Mouse (Mus musculus): ENCODE results near the gene Vim. TPM values are rescaled to one million over a fixed set of nuclear protein-coding genes. Genes with fewer than 3 reads are reported as not detected.

The Vim gene
- 674 and 678 TPM in 2 replicates for total RNA-seq (2017)

GRCm38 (mm10) chr2:13573408-13574065, at the start of gene Vim:
TSS of gene Vim (plus strand) at chr2:13573927.
- peak; percentile 61 to 63 for ATAC-seq (replicated peaks in 1 of 2; ENCODE audit: insufficient read depth in 1 of 2, low FRiP score in 2 of 2, low TSS enrichment in 1 of 2, low read depth in 1 of 2, poor library complexity in 2 of 2, severe bottlenecking in 2 of 2)

GRCm38 (mm10) chr2:13526205-13526604, 47.5 kb upstream of the Vim start:
- no peak for ATAC-seq (replicated peaks in 1 of 2; ENCODE audit: insufficient read depth in 1 of 2, low FRiP score in 2 of 2, low TSS enrichment in 1 of 2, low read depth in 1 of 2, poor library complexity in 2 of 2, severe bottlenecking in 2 of 2)

- no peak for ATAC-seq (replicated peaks in 1 of 2; ENCODE audit: insufficient read depth in 1 of 2, low FRiP score in 2 of 2, low TSS enrichment in 1 of 2, low read depth in 1 of 2, poor library complexity in 2 of 2, severe bottlenecking in 2 of 2)
These were observed 46.6 kb upstream of the Vim start for GRCm38 (mm10) chr2:13527125-13527524.

GRCm38 (mm10) chr2:13527531-13527930, 46.2 kb upstream of the Vim start:
- no peak for ATAC-seq (replicated peaks in 1 of 2; ENCODE audit: insufficient read depth in 1 of 2, low FRiP score in 2 of 2, low TSS enrichment in 1 of 2, low read depth in 1 of 2, poor library complexity in 2 of 2, severe bottlenecking in 2 of 2)

- ATAC-seq (replicated peaks in 1 of 2; ENCODE audit: insufficient read depth in 1 of 2, low FRiP score in 2 of 2, low TSS enrichment in 1 of 2, low read depth in 1 of 2, poor library complexity in 2 of 2, severe bottlenecking in 2 of 2): no peak
These were observed 44.3 kb upstream of the Vim start for GRCm38 (mm10) chr2:13529253-13529933.

GRCm38 (mm10) chr2:13530639-13531038, 43.1 kb upstream of the Vim start:
- ATAC-seq (replicated peaks in 1 of 2; ENCODE audit: insufficient read depth in 1 of 2, low FRiP score in 2 of 2, low TSS enrichment in 1 of 2, low read depth in 1 of 2, poor library complexity in 2 of 2, severe bottlenecking in 2 of 2): no peak

GRCm38 (mm10) chr2:13536747-13537146, 37.0 kb upstream of the Vim start:
- no peak for ATAC-seq (replicated peaks in 1 of 2; ENCODE audit: insufficient read depth in 1 of 2, low FRiP score in 2 of 2, low TSS enrichment in 1 of 2, low read depth in 1 of 2, poor library complexity in 2 of 2, severe bottlenecking in 2 of 2)

- ATAC-seq (replicated peaks in 1 of 2; ENCODE audit: insufficient read depth in 1 of 2, low FRiP score in 2 of 2, low TSS enrichment in 1 of 2, low read depth in 1 of 2, poor library complexity in 2 of 2, severe bottlenecking in 2 of 2): peak; percentile 45 to 76; a peak in 3 of 4 replicates
These were observed 36.0 kb upstream of the Vim start for GRCm38 (mm10) chr2:13537733-13538132.

GRCm38 (mm10) chr2:13538258-13538657, 35.5 kb upstream of the Vim start:
- peak; percentile 51 to 70; a peak in 2 of 4 replicates for ATAC-seq (replicated peaks in 1 of 2; ENCODE audit: insufficient read depth in 1 of 2, low FRiP score in 2 of 2, low TSS enrichment in 1 of 2, low read depth in 1 of 2, poor library complexity in 2 of 2, severe bottlenecking in 2 of 2)

- ATAC-seq (replicated peaks in 1 of 2; ENCODE audit: insufficient read depth in 1 of 2, low FRiP score in 2 of 2, low TSS enrichment in 1 of 2, low read depth in 1 of 2, poor library complexity in 2 of 2, severe bottlenecking in 2 of 2): no peak
These were observed 34.9 kb upstream of the Vim start for GRCm38 (mm10) chr2:13538704-13539377.

- no peak for ATAC-seq (replicated peaks in 1 of 2; ENCODE audit: insufficient read depth in 1 of 2, low FRiP score in 2 of 2, low TSS enrichment in 1 of 2, low read depth in 1 of 2, poor library complexity in 2 of 2, severe bottlenecking in 2 of 2)
These were observed 33.9 kb upstream of the Vim start for GRCm38 (mm10) chr2:13539860-13540259.

- peak; percentile 4 to 12; a peak in 2 of 4 replicates for ATAC-seq (replicated peaks in 1 of 2; ENCODE audit: insufficient read depth in 1 of 2, low FRiP score in 2 of 2, low TSS enrichment in 1 of 2, low read depth in 1 of 2, poor library complexity in 2 of 2, severe bottlenecking in 2 of 2)
These were observed 30.1 kb upstream of the Vim start for GRCm38 (mm10) chr2:13543519-13544124.

GRCm38 (mm10) chr2:13544193-13544824, 29.4 kb upstream of the Vim start, which contains the start of gene Trdmt1:
TSS of gene Trdmt1 (minus strand) at chr2:13544668.
- ATAC-seq (replicated peaks in 1 of 2; ENCODE audit: insufficient read depth in 1 of 2, low FRiP score in 2 of 2, low TSS enrichment in 1 of 2, low read depth in 1 of 2, poor library complexity in 2 of 2, severe bottlenecking in 2 of 2): peak; percentile 93 to 94

GRCm38 (mm10) chr2:13548749-13549148, 25.0 kb upstream of the Vim start:
- no peak for ATAC-seq (replicated peaks in 1 of 2; ENCODE audit: insufficient read depth in 1 of 2, low FRiP score in 2 of 2, low TSS enrichment in 1 of 2, low read depth in 1 of 2, poor library complexity in 2 of 2, severe bottlenecking in 2 of 2)

- ATAC-seq (replicated peaks in 1 of 2; ENCODE audit: insufficient read depth in 1 of 2, low FRiP score in 2 of 2, low TSS enrichment in 1 of 2, low read depth in 1 of 2, poor library complexity in 2 of 2, severe bottlenecking in 2 of 2): no peak
These were observed 19.8 kb upstream of the Vim start for GRCm38 (mm10) chr2:13553966-13554365.

- no peak for ATAC-seq (replicated peaks in 1 of 2; ENCODE audit: insufficient read depth in 1 of 2, low FRiP score in 2 of 2, low TSS enrichment in 1 of 2, low read depth in 1 of 2, poor library complexity in 2 of 2, severe bottlenecking in 2 of 2)
These were observed 17.5 kb upstream of the Vim start for GRCm38 (mm10) chr2:13556239-13556638.
